ENCODE assay signal across 11 mouse cellular contexts in the genomic region with DNA sequence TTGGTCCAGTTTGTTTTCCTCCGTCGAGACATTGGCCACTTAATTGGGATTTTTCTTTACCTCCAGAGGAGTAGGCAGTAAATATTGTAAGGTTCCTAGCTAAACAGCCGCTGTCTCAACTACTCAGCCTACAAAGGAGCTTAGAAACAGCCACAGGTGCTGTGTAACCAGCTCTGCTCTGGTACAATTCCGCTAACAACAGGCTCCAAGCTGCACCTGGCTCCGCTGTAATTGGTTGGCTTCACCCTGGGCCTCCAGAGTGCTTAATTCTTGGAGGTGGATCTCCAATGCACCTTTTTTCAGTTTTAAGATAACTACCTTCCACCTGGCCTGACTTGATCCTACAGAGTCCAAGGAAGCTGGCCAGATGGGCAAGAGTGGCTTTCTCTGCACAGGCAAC. TPM values are rescaled to one million over a fixed set of nuclear protein-coding genes. Genes with fewer than 3 reads are reported as not detected.
A peak's percentile ranks its signal among the peaks of the same experiment; 100 is the strongest.
DNase-seq lines count a peak whose midpoint lies in the region; ATAC-seq and TF ChIP-seq lines count a peak whose summit lies in the region.
"Had no signal": no experiment of that assay in that cellular context is flagged by ENCODE, and none has a peak within 500 bp of the region (broad histone marks: within the 10 kb centered on the region; RNA-seq: fewer than 3 reads in every experiment).

No protein-coding gene starts in this region.

- intact Hi-C loops in left cerebral cortex, postnatal 4 days (cut with DNase I): no loop called here

- no peak for DNase-seq in kidney, adult 8-10 months
- no peak for DNase-seq in hindbrain, postnatal 0 days (ENCODE audit: low spot score)
- peak; percentile 54 for DNase-seq in thymus, adult 2 months
- DNase-seq in cerebellum, adult 11-12 months: no peak
- DNase-seq in left cerebral cortex, postnatal 4 days: no peak
- DNase-seq: cerebellum, adult 9-10 months had no signal

- H3K36me3 ChIP-seq in kidney, embryonic 14.5 days (ENCODE audit: control insufficient read depth, insufficient read depth, low read length): peaks cover 43% of the 10 kb centered on the region
- peaks cover 47% of the 10 kb centered on the region for H3K36me3 ChIP-seq in embryonic facial prominence, embryonic 15.5 days
- H3K36me3 ChIP-seq in hindbrain, postnatal 0 days (ENCODE audit: insufficient read depth, low read length): peaks cover 14% of the 10 kb centered on the region; the same call in 1 of the 2 replicates
- H3K36me3 ChIP-seq in thymus, adult 2 months (ENCODE audit: control insufficient read depth, insufficient read depth, low read length): no peaks in the 10 kb centered on the region

- H3K27me3 ChIP-seq in kidney, embryonic 14.5 days (ENCODE audit: control insufficient read depth, insufficient read depth, low read length): no peaks in the 10 kb centered on the region
- no peaks in the 10 kb centered on the region for H3K27me3 ChIP-seq in embryonic facial prominence, embryonic 15.5 days
- H3K27me3 ChIP-seq in hindbrain, postnatal 0 days (ENCODE audit: insufficient read depth, low read length): no peaks in the 10 kb centered on the region
- no peaks in the 10 kb centered on the region for H3K27me3 ChIP-seq in thymus, adult 2 months (ENCODE audit: control insufficient read depth, insufficient read depth, low read length)
- H3K27me3 ChIP-seq: heart, embryonic 13.5 days; liver, embryonic 15.5 days had no signal

- no peak for ATAC-seq in kidney, embryonic 14.5 days (ENCODE audit: low FRiP score, low TSS enrichment)
- no peak for ATAC-seq in embryonic facial prominence, embryonic 15.5 days (ENCODE audit: insufficient number of reproducible peaks, low FRiP score, low TSS enrichment, low read depth)
- ATAC-seq in hindbrain, postnatal 0 days: no peak

- no peak for TF ChIP-seq CTCF in hindbrain, postnatal 0 days (IDR thresholded peaks at IDR 0.05; ENCODE audit: low read depth)
- no peak for TF ChIP-seq CTCF in thymus, adult 2 months (IDR thresholded peaks at IDR 0.05; ENCODE audit: borderline replicate concordance, control insufficient read depth, extremely low read depth, insufficient read depth, low read length, poor library complexity)

- peaks cover 12% of the 10 kb centered on the region for H3K4me1 ChIP-seq in kidney, embryonic 14.5 days (ENCODE audit: control insufficient read depth, insufficient read depth, low read length)
- H3K4me1 ChIP-seq in embryonic facial prominence, embryonic 15.5 days: peaks cover 19% of the 10 kb centered on the region
- H3K4me1 ChIP-seq in hindbrain, postnatal 0 days (ENCODE audit: insufficient read depth, low read length): no peaks in the 10 kb centered on the region; the same call in 1 of the 2 replicates
- peaks cover 73% of the 10 kb centered on the region for H3K4me1 ChIP-seq in thymus, adult 2 months (replicated peaks; ENCODE audit: control insufficient read depth, insufficient read depth, low read length)
- H3K4me1 ChIP-seq: liver, embryonic 15.5 days had no signal

- H3K9me3 ChIP-seq in kidney, embryonic 14.5 days (ENCODE audit: control insufficient read depth, low read length): no peaks in the 10 kb centered on the region
- H3K9me3 ChIP-seq in embryonic facial prominence, embryonic 15.5 days (replicated peaks): no peaks in the 10 kb centered on the region
- H3K9me3 ChIP-seq in hindbrain, postnatal 0 days (ENCODE audit: low read length): no peaks in the 10 kb centered on the region
- H3K9me3 ChIP-seq: heart, embryonic 13.5 days; liver, embryonic 15.5 days had no signal

- no peak overlapping the region for H3K4me2 ChIP-seq in kidney, embryonic 14.5 days (replicated peaks; ENCODE audit: low read depth, low read length)
- H3K4me2 ChIP-seq in embryonic facial prominence, embryonic 15.5 days (replicated peaks): no peak overlapping the region
- H3K4me2 ChIP-seq in hindbrain, postnatal 0 days (ENCODE audit: low read depth, low read length): no peak overlapping the region
- H3K4me2 ChIP-seq: heart, embryonic 13.5 days; liver, embryonic 15.5 days had no signal

- H3K4me3 ChIP-seq in kidney, embryonic 14.5 days (ENCODE audit: low read length): no peak overlapping the region
- no peak overlapping the region for H3K4me3 ChIP-seq in embryonic facial prominence, embryonic 15.5 days (replicated peaks)
- H3K4me3 ChIP-seq in hindbrain, postnatal 0 days (ENCODE audit: low read length): no peak overlapping the region
- no peak overlapping the region for H3K4me3 ChIP-seq in thymus, adult 2 months (ENCODE audit: control insufficient read depth, insufficient read depth, low read length)
- H3K4me3 ChIP-seq: heart, embryonic 13.5 days; liver, embryonic 15.5 days had no signal

- H3K27ac ChIP-seq in kidney, embryonic 14.5 days (ENCODE audit: low read depth, low read length): 0 out of 2 replicates have a peak overlapping the region, but pooled peaks have one; percentile 78
- peak overlapping the region; percentile 71 for H3K27ac ChIP-seq in embryonic facial prominence, embryonic 15.5 days (replicated peaks)
- H3K27ac ChIP-seq in hindbrain, postnatal 0 days: peak overlapping the region; percentile 72; the same call in 1 of the 2 replicates
- H3K27ac ChIP-seq in thymus, adult 2 months (ENCODE audit: control insufficient read depth, insufficient read depth, low read length): peak overlapping the region; percentile 78
- H3K27ac ChIP-seq: liver, embryonic 15.5 days had no signal

- no peak for TF ChIP-seq POLR2A in thymus, adult 2 months (IDR thresholded peaks at IDR 0.05; ENCODE audit: control insufficient read depth, extremely low read depth, insufficient read depth, low read length, poor library complexity)

- WGBS in kidney, embryonic 14.5 days: 87% methylated on average over 5 of the region's 5 CpGs
- WGBS in embryonic facial prominence, embryonic 15.5 days: 84% methylated on average over 5 of the region's 5 CpGs
- 82% methylated on average over 5 of the region's 5 CpGs for WGBS in hindbrain, postnatal 0 days
- 32% methylated on average over 5 of the region's 5 CpGs for WGBS in thymus, adult 2 months

- H3K9ac ChIP-seq in kidney, embryonic 14.5 days (ENCODE audit: low read depth, low read length): no peak overlapping the region
- no peak overlapping the region for H3K9ac ChIP-seq in embryonic facial prominence, embryonic 15.5 days
- H3K9ac ChIP-seq in hindbrain, postnatal 0 days (replicated peaks; ENCODE audit: low read length): no peak overlapping the region
- H3K9ac ChIP-seq: heart, embryonic 13.5 days; liver, embryonic 15.5 days had no signal

RNA-seq across cellular contexts. Expression of a gene that starts 40.0 kb away (rescaled TPM):
- not detected in 2 replicates for polyA plus RNA-seq in kidney, embryonic 14.5 days (2014; fragmentation: Nextera tagmentation; extraction: Ambion mirVana)
- not detected in 2 replicates for polyA plus RNA-seq in embryonic facial prominence, embryonic 15.5 days (2015; fragmentation: Nextera tagmentation; extraction: Ambion mirVana)
- 0.68 TPM in 1 of 2 replicates, not detected in the other for total RNA-seq in hindbrain, postnatal 0 days (2014; rRNA removed)
- 0.24 TPM in 1 of 2 replicates, not detected in the other for polyA plus RNA-seq in hindbrain, postnatal 0 days (2015; fragmentation: Nextera tagmentation; extraction: Ambion mirVana)
- 0.98 and 1.5 TPM in 2 replicates for polyA plus RNA-seq in thymus, adult 2 months (2012; rRNA removed)
- not detected for total RNA-seq in left cerebral cortex, postnatal 4 days (2021)
- polyA plus RNA-seq: heart, embryonic 13.5 days; liver, embryonic 15.5 days; small intestine, adult 2 months had no signal

RNA-seq across cellular contexts. Expression of a gene that starts 49.6 kb away (rescaled TPM):
- 1.0 and 1.2 TPM in 2 replicates for polyA plus RNA-seq in kidney, embryonic 14.5 days (2014; fragmentation: Nextera tagmentation; extraction: Ambion mirVana)
- 3.7 and 3.8 TPM in 2 replicates for polyA plus RNA-seq in embryonic facial prominence, embryonic 15.5 days (2015; fragmentation: Nextera tagmentation; extraction: Ambion mirVana)
- 0.21 TPM in 1 of 2 replicates, not detected in the other for total RNA-seq in hindbrain, postnatal 0 days (2014; rRNA removed)
- 0.15 TPM in 1 of 2 replicates, not detected in the other for polyA plus RNA-seq in hindbrain, postnatal 0 days (2015; fragmentation: Nextera tagmentation; extraction: Ambion mirVana)
- 111 and 114 TPM in 2 replicates for polyA plus RNA-seq in thymus, adult 2 months (2012; rRNA removed)
- under 1 TPM; 0.12 to 0.22 TPM for total RNA-seq in left cerebral cortex, postnatal 4 days (2021)

Comparison
In these comparisons a context has a peak if more than half of its experiments do, and no peak if none do; other contexts are left out.
1. RNA of a gene that starts 49.6 kb away (polyA plus RNA-seq): 111 to 114 TPM in thymus, adult 2 months; 3.7 to 3.8 TPM in embryonic facial prominence, embryonic 15.5 days, 1.0 to 1.2 TPM in kidney, embryonic 14.5 days and 0.15 TPM in hindbrain, postnatal 0 days; every median in the first group is over 10 times any median in the second.
2. Peak in every context shown above with its lines, with median percentiles within 50 percentile points of each other: H3K27ac ChIP-seq.